Mouse (Mus musculus): ENCODE measurements around the gene Phospho1.

Phospho1 gene

DNA sequence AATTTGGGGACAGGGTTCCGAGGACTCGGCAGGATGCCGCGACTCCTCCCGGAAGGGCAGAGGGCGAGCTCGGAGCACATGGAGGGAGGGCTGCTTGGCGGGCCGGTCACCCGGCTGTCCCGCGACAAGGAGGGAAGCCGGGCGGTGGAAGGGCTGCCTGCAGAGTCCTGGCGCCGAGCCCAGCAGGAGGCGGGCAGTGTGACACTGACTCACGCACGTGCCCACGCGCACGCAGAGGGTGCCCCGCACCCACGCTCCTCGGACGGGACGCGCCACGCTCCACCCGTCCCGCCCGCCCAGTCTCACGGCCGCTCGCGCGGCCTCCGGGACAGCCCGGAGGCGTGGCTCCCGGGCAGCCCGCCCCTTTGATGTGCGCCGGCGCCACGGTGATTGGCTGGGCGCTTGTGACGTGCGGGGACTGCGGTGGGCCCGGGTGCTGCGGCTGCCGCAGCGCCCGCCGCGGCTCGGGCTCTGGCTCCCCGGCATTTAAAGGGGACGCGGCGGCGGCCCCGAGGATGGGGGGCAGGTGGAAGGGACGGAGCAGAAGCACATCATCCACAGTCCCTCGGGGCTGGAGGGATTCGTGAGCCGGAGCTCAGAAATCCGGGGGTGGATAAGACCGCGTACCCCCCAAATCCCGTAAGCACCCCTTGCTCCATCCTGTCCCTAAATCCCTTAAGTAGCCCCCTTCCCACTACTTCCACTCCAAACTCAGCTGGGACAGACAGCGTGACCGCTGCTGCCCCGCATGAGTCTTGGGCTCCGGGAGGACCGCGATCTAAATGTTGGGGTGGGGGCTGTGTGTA is at the start of gene Phospho1:
TSS of gene Phospho1 (plus strand) at position 429 of the 806 bp plus-strand sequence.
- peak; percentile 86 for DNase-seq (ENCODE audit: low spot score)

DNA sequence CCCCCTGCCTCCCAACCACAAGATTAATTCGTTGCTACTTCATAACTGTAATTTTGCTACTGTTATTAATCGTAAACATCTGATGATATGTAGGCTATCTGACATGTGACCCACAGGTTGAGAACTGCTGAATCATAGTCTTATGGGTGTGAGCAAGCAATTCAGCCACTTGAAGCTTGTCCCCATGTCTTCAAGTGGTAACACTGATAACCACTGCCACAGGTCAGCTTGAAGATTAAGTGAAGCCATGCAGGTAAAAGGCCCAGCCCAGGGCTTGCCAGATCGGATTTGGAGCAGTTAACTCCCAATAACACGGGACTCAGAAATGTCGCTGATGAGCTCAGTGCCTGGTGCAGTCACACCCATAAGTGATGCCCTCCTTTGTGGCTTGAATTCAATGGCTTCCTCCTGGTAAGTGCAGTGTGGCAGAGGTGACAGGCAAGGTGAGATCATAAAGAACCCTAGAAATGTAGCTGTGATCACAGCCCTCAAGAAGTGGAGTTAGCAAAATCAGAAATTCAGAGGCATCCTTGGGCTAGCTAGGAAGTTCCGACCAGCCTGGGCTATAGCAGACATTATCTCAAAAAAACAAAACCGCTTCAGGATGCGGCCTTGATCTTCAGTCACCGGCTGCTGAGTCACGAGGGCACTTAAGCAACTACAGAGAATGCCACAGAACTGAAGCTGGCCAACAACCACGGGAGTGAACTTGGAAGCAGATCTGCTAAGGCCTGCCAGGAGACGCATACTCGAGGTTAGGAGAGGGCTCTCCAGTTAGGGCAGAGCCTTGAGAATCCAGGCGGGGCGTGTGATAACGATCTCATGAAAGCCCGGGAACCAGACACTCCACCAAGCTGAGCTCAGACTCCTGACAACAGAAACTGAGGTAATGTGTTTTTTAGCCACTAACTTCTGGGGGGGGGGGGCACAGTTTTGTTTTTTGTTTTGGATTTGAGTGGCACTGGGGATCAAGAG is 46.7 kb upstream of the Phospho1 start:
- DNase-seq (ENCODE audit: low spot score): peak; percentile 76

DNA sequence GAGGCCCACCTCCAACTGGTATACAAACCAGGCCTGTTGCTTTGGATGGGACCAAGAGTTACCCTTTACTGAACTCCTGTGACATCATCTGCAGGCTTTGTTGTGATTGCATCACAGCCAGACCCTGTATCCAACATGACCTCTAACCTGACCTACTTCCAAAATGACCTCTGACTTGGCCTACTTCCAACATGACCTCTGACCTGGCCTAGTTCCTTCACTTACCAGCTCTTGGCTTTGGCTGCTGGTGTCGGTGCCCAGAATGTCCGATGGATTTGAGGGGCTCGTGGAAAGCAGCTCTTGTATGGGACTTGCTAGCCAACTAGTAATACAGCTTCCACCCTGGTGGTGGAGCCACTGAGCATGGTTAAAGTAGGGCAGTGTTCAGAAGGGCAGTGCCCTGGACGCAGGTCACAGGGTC is 45.5 kb upstream of the Phospho1 start:
- peak; percentile 41 for DNase-seq (ENCODE audit: low spot score)

DNA sequence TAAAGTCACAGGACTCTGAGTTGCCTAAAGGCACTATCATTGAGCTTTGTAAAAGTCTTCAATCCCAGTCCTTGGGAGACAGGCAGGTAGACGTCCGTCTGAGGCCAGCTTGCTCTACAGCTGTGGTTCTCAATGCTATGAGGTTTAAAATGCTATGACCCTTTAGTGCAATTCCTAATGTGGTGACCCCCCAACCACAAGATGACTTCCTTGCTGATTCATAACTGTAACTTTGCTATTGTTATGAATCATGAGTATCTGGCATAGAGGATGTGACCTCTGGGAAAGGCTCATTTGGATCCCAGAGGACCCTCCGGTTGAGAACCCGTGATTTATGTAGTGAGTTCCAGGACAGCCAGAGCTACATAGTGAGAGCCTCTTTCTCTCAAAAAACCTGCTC is 44.9 kb upstream of the Phospho1 start:
- DNase-seq (ENCODE audit: low spot score): no peak

DNA sequence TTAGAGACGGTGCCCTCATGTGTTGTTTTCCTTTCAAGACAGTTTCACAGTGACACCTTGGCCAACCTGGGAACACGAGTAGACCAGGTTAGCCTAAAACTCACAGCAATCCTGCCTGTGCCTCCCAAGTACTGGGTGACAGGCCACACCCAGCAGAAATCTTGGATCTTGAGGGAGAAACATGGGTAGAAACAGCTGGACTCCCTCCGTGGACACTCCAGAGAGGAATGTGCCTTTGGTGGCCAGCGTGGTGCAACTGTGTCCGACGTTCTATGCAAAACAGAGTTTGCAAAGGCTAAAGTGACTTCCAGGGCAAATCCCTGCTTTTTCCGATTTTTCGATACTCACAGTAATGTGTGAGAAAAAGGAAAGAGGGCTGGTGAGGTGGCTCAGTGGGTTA is 43.8 kb upstream of the Phospho1 start:
- DNase-seq (ENCODE audit: low spot score): no peak

DNA sequence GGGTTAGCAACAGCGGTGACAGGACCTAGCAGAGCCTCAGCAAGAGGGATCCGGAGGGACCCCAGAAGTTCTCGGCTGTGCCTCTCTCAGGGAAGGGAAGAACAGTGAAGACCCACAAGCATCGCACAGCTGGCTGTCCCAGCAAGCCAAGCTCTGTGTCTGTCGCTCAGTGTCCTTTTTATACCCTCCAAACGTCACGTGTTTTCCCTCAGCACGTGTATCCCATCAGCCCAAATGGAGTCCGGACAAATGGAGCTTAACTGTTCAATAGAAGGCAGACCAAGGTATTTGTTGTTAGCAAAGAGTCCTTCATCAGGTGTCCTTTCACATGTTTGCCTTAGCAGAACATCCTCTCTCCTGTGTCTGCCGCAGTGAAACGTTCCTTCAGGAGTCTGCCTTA is 42.7 kb upstream of the Phospho1 start:
- no peak for DNase-seq (ENCODE audit: low spot score)

DNA sequence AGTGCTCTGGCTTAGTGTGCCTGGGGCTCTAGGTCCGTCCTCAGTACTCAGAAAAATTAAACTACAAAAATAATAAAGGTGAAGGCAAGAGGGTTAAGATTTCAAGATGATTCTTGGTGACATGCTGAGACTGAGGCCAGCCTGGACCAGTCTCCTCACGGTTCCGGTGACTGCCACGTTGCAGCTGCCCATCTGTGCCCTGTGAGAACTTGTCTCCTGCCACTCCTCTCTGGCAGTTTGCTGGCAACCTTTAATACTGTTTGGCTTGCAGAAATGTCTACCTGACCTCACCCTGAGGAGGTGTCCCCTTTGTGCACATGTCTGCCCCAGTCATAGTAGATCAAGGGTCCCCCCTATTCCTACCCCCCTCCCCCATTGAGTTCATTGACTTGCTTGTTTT is 40.8 kb upstream of the Phospho1 start:
- DNase-seq (ENCODE audit: low spot score): no peak

DNA sequence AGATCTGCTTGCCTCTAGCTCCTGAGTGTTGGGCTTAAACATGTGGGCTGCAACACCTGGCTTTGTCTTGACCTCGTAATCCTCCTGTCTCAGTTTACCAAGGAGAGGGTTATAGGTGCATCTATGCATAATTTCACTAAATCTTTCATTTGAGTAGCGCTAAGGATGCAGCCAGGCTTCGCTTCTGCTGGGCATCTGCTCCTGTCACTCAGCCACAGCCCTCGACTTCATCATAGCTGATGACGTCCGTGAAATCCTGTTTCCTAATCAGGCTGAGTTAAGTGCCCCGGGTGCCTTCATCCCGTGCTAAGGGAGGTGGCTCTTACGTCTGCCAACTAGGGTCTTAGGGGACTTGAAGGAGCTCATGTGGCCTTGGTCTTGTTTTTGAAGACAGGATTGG is 40.3 kb upstream of the Phospho1 start:
- DNase-seq (ENCODE audit: low spot score): no peak

DNA sequence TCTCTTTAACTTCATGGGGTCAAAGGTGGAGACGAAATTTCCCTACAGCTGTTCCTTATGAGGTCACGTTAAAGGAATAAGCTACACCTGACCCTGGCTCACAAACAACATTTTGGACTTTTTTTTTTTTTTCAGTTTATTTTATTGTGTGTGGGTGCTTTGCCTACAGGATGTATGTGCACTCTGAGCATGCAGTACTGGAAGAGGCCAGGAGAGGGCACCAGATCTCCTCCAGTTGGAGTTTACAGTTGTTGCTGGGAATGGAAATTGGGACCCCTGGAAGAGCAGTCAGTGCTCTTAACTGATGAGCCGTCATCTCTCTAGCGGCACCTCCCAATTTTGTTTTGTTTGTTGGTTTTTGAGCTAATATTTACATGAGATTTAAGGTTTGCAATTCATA is 38.6 kb upstream of the Phospho1 start:
- DNase-seq (ENCODE audit: low spot score): no peak

DNA sequence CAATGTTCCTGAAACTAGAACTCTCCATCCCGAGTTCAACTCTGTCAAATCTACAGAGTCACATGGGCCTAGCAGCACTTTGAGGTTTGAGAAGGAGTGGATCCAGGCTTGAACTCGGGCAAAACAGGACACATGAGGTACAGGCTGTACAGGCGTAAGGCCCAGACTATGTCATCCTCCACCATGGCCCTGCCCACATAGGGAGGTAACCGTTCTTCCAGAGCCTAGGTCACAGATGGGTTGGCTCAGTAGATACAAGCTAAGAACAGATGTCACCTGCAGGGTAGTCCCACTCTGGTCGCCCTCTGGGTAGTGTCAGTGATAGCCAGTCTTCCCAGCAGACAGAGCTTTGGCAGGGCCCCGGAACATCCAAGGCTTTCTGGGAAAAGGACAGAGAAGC is 37.8 kb upstream of the Phospho1 start:
- no peak for DNase-seq (ENCODE audit: low spot score)

DNA sequence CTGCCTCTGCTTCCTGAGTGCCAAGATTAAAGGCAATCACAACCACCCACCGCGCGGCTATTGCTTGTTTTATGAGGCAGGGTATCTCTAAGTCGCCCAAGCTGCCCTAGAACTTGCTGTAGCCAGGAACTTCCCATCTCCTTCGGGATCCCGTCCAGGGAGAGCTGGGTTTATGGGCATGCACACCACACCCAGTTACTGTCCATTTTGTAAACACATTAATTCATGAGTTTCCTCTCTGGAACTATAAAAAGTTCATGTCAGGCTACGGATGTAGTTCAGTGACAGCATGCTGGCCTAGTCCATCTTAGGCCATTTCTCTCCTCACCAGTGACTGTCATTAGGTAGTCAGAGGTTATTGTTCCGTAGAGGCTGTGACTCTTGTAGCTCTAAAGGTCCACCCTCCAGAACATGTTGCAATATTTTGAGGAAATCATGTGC is 34.8 kb upstream of the Phospho1 start:
- DNase-seq (ENCODE audit: low spot score): no peak

DNA sequence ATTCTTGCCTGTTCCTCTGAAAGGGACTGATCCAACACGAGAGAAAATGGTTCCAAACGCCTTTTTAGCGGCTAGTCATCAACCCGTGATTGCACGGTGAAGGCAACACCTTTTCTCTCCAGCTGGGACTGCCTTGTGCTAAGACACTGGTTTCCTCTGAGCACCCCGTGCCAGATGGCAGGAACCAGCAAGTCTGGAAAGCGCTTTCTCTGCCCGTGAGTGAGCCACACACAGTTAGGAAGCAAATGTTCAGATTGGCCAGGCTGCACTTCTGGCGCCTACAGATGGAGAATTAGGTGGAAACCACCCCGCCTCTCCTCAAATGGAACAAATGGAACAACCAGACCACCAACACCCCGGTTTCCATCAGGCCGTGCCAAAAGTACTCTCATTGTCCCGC is 32.5 kb upstream of the Phospho1 start:
- no peak for DNase-seq (ENCODE audit: low spot score)

DNA sequence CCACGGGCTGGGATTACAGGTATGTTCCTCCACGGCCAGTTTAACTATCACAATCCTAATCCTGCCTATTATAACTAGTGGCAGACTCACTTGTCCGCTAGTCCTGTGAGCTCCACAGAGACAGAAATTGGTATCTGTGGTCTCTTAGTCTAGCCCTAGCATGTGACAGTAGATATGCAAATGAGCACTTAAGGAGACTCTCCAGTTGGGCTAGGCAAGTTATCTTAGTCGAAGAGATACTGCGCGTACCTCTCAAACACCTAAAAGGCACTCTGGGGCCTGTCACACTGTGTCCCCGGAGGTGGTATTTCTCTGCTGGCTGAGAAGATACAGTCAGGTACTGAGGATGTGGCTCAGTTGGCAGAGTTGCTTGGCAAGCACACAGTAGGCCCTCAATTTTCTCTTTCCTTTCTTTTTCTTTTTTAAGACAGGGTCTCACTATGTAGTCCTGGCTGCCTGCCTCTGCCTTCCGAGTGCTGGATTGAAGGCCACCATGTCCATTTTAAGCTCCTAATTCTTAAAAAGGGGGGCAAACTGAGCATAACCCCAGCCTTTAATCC is 31.3 kb upstream of the Phospho1 start:
- DNase-seq (ENCODE audit: low spot score): peak; percentile 69

DNA sequence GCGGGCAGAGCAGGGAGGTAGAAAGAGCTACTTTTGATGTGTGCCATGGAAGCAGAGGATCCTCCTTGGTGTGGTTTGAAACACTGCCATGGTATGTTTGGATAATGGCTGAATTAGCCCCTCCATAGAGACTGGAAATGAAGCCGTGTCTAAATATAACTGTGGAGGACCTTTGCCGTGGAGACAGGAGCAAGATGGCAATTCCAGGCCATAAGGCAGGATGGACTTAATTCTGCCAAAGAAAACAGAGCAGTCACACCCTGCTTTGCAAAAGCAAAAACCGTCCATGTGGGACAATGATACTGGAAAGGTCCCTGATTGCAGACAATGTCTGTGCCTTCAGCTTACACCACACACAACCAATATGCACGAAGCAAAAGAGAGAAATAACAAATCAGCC is 30.1 kb upstream of the Phospho1 start:
- DNase-seq (ENCODE audit: low spot score): no peak

DNA sequence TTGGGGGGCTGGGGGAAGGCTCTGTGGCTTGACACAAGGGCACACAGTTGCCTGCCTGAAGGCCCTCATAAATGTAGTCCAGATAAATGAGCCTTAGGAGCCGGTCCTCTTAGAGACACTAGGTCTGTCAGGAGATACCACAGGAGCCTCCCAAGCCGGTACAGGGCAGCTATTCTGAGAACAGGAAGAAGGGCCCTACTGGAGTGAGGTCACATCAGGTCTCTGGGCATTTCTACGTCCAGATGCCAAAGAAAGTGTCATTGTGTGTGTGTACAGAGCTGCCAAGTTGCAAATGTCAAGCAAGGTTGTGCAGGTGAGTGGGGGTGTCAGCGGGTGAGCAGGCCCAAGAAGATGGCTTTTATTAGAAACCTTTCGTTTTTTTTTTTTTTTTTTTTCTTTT is 28.7 kb upstream of the Phospho1 start:
- no peak for DNase-seq (ENCODE audit: low spot score)

DNA sequence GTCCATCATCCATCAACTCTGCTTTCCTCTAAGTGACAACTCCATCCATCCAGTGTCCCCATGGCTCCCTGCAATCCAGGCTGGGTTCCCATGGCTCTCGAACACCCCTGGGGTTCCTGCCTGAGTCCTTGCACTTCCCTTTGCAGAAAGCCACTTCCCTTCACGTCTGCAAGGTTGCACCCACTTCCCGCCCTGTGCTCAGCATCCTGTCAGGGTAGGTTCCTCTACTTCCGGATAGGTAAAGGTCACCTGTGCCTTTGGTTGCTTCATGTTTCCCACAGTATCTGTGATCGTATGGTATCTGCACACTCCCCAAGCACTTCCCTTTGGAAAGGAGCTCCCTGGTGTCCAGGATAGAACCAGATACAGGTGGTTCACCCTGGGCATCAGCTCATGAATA is 19.3 kb upstream of the Phospho1 start:
- DNase-seq (ENCODE audit: low spot score): no peak

DNA sequence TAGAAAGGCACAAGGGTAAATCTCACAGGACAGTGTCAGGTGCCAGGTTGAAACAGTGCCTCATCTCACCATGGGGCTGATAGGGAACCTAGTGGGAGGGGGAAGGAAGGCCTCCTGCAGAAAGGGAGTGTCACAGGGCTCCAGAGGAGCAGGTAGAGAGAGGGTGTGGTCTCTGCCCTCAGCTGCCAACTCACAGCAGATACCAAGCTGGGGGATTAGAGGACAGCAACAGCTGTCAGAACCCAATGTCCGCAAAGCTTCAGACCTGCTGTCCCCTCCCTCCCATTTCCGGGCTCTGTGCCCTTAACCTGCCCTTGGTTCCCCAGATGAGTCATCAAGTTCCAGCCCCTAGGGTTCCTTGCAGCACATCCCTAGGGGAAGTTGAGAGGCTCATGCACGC is 18.8 kb upstream of the Phospho1 start:
- peak; percentile 68 for DNase-seq (ENCODE audit: low spot score)

DNA sequence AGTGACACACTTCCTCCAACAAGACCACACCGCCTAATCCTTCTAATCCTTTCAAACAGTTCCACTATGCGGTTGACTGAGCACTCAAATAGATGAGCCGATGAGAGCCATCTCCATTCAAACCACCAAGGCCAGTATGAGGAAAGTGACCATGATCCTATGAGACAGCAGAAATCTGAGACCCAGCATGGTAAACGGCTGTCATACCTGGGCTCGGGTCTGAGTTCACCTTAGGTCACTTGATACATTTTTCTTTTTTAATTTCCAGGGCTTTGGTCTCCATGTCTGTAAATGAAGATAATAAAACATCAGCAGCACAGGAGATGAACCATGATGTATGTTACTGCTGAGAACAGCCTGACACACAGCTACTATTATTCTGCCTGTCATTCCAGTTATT is 16.4 kb upstream of the Phospho1 start:
- no peak for DNase-seq (ENCODE audit: low spot score)

DNA sequence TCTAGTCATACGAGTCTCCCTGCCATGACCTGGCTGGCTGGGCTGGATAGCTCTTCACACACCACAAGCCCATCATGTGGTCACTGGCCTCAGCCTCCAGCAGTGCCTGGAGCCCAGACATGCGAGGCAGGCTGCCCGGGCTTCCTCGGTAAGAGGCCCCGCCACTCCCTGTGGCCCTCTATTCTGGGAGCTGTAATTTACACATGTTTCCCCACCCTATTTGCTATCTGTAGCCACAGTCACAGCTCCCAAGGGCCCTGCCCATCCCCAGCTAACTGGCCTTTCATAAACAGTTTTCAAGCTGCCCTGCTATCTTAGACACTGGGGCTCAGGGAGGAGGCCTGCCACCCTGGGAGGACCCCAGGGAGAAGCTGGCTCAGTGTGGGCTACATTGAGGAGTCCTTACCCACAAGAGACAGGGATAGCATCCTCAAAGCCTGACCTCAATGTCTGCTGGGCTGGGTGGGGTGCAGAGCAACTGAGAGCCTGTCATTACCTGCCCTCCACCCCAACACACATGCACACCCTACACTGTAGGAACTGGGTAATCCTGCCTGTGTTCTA is 15.8 kb upstream of the Phospho1 start:
- DNase-seq (ENCODE audit: low spot score): peak; percentile 90

DNA sequence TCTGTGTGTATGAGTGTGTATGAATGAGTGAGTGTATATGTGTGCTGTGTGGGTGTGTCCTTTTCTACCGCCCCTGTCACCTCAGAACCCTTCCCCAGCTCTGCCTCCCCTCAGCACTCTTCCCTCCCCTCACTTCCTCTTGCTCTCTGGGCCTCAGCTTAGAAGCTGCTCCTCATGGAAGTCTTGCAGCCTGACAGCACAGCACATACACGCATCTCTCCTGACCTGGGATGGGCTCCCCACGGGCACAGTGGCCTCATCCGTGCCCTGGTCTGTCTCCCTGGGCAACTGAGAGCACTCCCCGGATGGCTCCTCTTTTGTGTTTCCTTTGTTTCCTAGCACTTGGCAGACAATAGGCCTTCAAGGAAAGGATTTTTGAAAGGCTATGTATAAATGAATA is 14.7 kb upstream of the Phospho1 start:
- no peak for DNase-seq (ENCODE audit: low spot score)

DNA sequence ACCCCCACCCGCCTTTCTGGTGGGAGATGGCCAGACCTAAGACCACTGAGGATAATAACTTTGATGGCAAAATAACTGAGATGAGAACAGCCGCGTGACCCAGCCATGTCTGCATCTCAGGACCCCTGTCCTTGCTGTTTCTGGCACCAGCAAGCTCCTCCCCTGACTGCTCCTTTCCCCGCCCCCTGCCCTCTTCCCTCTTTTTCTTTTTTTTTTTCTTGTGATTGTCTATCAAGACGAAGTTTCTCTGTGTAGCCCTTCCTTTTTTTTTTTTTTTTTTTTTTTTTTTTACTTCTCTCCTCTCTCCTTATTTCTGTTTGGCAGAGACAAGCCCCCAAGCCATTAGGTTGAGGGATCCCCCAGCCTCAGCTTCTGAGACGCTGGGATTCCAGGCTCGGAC is 13.5 kb upstream of the Phospho1 start:
- no peak for DNase-seq (ENCODE audit: low spot score)

DNA sequence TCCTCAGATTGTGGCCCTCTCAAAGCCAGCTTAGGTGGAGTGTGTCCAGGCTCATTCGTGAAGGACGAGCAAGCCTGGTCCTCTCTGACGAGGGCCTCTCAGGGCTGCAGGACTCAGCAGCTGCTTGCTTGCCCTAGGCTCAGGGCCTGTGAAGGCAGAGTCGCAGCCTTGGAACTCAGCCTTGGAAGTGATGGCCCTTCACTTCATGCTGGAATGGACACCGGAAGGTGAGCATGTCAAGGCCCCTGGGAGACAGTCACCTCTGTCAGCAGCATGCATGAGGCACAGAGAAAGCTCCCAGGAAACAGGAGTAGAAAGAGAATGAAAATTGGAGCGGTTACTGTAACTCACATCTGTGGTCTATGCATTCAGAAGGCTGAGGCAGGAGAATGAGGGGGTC is 12.6 kb upstream of the Phospho1 start:
- DNase-seq (ENCODE audit: low spot score): no peak

Measured in c-Kit-positive CD71-positive TER-119-positive erythroid progenitor cells, embryonic 14.5 days (primary cell).